Mouse (Mus musculus): ENCODE measurements around the gene Stk11.
A peak's percentile ranks its signal among the peaks of the same experiment; 100 is the strongest.

The Stk11 gene

GRCm38 (mm10) chr10:80172527-80173292 lies 57.1 kb downstream of the Stk11 start, which contains the start of gene 1600002K03Rik:
TSS of gene 1600002K03Rik (plus strand) at chr10:80172944.
- peak; percentile 91 for DNase-seq

GRCm38 (mm10) chr10:80173358-80173757 lies 57.8 kb downstream of the Stk11 start:
- DNase-seq: no peak

- no peak for DNase-seq
These were observed 58.5 kb downstream of the Stk11 start for GRCm38 (mm10) chr10:80173955-80174640.

GRCm38 (mm10) chr10:80174705-80175104 lies 59.1 kb downstream of the Stk11 start:
- DNase-seq: peak; percentile 31

GRCm38 (mm10) chr10:80175536-80176269 lies 60.1 kb downstream of the Stk11 start:
- DNase-seq: no peak

- no peak for DNase-seq
These were observed 60.7 kb downstream of the Stk11 start for GRCm38 (mm10) chr10:80176270-80176834.

GRCm38 (mm10) chr10:80177441-80178279 lies 62.1 kb downstream of the Stk11 start:
- DNase-seq: no peak

GRCm38 (mm10) chr10:80179068-80180051 lies 63.8 kb downstream of the Stk11 start, which contains the start of gene Efna2:
TSS of gene Efna2 (plus strand) at chr10:80179482.
- DNase-seq: no peak
